Mouse (Mus musculus) forebrain, postnatal 0 days (tissue): ENCODE data around the gene Ppfia4. TPM values are rescaled to one million over a fixed set of nuclear protein-coding genes. Genes with fewer than 3 reads are reported as not detected.
"Not testable (repeated sequence)": the region's sequence is repeated elsewhere in the genome, so short reads cannot be mapped to it uniquely, and the experiment has no call there.

Experiments
- ATAC-seq: fragments of 200-750 bp; cut with Nextera tagmentation; 2 replicates; pipeline ENCODE4 v1.8.0; 2017; ENCODE audit warnings: mild to moderate bottlenecking, moderate library complexity
- DNase-seq: peaks from one replicate; pipeline ENCODE4 v3.0.0-alpha.2; 2015
- H3K27ac ChIP-seq: fragments of 300-500 bp; sonication (generic); 2 replicates; pipeline ENCODE4 v1.5.1; 2014; ENCODE audit warnings: low read depth, mild to moderate bottlenecking, antibody characterized with exemption, low read length, moderate library complexity, mixed read lengths
- H3K27me3 ChIP-seq: fragments of 300-500 bp; sonication (generic); 2 replicates; pipeline ENCODE4 v1.6.1; 2014; ENCODE audit warnings: mild to moderate bottlenecking, low read length, mixed read lengths; ENCODE audit not compliant: insufficient read depth
- H3K36me3 ChIP-seq: fragments of 300-500 bp; sonication (generic); 2 replicates; pipeline ENCODE4 v1.6.1; 2014; ENCODE audit warnings: mild to moderate bottlenecking, moderate library complexity; ENCODE audit not compliant: insufficient read depth
- H3K4me1 ChIP-seq: fragments of 300-500 bp; sonication (generic); 2 replicates; pipeline ENCODE4 v1.6.1; 2014; ENCODE audit warnings: antibody characterized with exemption; ENCODE audit not compliant: insufficient read depth
- H3K4me2 ChIP-seq: fragments of 300-500 bp; sonication (generic); 2 replicates; pipeline ENCODE4 v1.6.1; 2014; ENCODE audit warnings: low read depth, mild to moderate bottlenecking, moderate library complexity
- H3K4me3 ChIP-seq: fragments of 300-500 bp; sonication (generic); 2 replicates; pipeline ENCODE4 v1.5.1; 2014; ENCODE audit warnings: low read depth, low read length, mixed read lengths
- H3K9ac ChIP-seq: fragments of 300-500 bp; sonication (generic); 2 replicates; pipeline ENCODE4 v1.6.1; 2014; ENCODE audit warnings: mild to moderate bottlenecking
- H3K9me3 ChIP-seq: fragments of 300-500 bp; sonication (generic); 2 replicates; pipeline ENCODE4 v1.6.1; 2016; ENCODE audit warnings: low read length
- CTCF ChIP-seq: sonication (generic); IDR thresholded peaks from 2 replicates; pipeline ENCODE4 v1.5.1; 2016; ENCODE audit warnings: antibody characterized with exemption, control low read depth, low read depth
- WGBS: fragments of 180-500 bp; shearing (Covaris S2); extraction: QIAGEN DNeasy Blood & Tissue Kit; methylation state at CpG from one replicate; pipeline ENCODE4 v1.1.7; 2014; 5-methylcytosine and 5-hydroxymethylcytosine counted together
- polyA plus RNA-seq: library from polyadenylated mRNA; unstranded; fragments of >200 nt; fragmentation: Nextera tagmentation; extraction: Ambion mirVana; gene quantifications from 2 replicates; pipeline ENCODE4 v1.2.1, GENCODE M21; 2015
- total RNA-seq: library from RNA; depleted of rRNA; stranded (reverse); fragments of >200 nt; gene quantifications from 2 replicates; pipeline ENCODE4 v1.2.3, GENCODE M21; 2014; rRNA removed

The Ppfia4 gene
- total and polyA plus RNA-seq, 2 experiments from 2014 or later = 17.5 to 31.9 TPM

DNA sequence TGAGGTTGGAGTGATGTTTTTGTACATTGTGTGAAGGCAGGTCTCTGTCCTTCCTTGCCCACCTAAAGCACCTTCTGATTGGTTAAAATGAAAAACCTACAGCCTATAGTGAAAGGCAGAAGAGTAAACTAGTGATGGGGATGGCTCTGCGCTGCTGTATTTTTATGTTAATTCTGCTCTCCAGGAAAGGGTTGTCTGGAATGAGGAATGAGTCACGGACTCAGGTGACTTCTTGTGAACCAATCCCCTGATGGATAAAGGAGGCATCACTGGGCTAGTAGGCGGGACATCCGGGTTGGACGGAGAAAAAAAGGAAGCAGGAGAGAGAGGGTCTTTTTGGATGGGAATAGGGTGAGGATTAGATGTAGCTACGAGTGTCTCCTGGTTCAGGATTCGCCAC is 62.7 kb downstream of the Ppfia4 start:
- ATAC-seq (no peak), DNase-seq (no peak)
- 78% methylated on average over 7 of the region's 7 CpGs for WGBS
- H3K9ac ChIP-seq = no peak overlapping the region
- H3K4me3 ChIP-seq = no peak overlapping the region
- no peaks in the 10 kb centered on the region for H3K36me3 ChIP-seq
- no peak overlapping the region for H3K4me2 ChIP-seq
- no peaks in the 10 kb centered on the region for H3K27me3 ChIP-seq
- H3K4me1 ChIP-seq = peaks cover 16% of the 10 kb centered on the region; the same call in 1 of the 2 replicates
- no peak overlapping the region for H3K27ac ChIP-seq
- H3K9me3 ChIP-seq = no peaks in the 10 kb centered on the region
- TF ChIP-seq CTCF = no peak

DNA sequence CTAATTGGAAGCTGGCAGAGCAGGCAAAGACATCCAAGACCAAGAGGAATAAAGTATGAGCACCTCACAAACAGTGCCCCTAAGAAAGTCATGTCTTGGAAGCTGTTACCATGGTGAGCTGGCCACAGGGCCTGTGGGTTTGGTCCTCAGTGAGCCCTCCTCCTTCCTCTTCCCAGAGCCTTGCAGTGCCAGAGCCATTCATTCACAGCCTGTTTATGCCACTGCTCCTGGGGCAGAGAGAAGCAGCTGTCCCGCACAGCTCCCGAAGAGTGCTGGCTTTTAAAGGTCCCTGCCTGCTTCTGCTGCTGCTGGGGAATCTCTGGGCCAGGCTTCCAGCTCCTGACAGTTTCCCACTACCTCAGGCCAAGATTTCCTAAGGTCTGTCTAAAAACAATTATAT is 66.9 kb downstream of the Ppfia4 start:
- DNase-seq = peak; percentile 37
- 21% methylated on average over 2 of the region's 2 CpGs for WGBS
- Histone ChIP-seq H3K4me1 (no peaks in the 10 kb centered on the region), H3K4me3 (no peak overlapping the region), H3K27me3 (no peaks in the 10 kb centered on the region), H3K4me2 (no peak overlapping the region), H3K27ac (no peak overlapping the region), H3K36me3 (no peaks in the 10 kb centered on the region), H3K9ac (no peak overlapping the region), H3K9me3 (no peaks in the 10 kb centered on the region)
- peak; percentile 90 for ATAC-seq
- TF ChIP-seq CTCF = no peak

DNA sequence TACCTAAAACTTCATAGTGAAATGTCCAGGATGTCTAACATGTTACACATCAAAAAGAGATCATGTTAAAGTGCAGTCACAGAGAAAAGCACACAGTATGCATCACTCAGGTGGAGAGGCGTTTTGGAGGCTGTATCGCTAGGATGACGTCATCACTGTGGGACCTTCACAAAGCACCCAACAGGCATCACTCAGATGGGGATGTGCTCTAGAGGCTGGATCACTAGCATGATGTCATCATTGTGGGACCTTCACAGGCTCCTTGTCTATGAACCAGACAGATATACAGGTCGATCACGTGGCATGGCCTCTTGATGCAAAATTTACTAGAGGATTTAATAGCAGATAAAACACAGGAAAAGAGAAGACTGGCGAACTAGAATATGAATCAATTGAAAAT is 68.4 kb downstream of the Ppfia4 start:
- Histone ChIP-seq H3K4me2 (no peak overlapping the region), H3K9ac (no peak overlapping the region), H3K27ac (no peak overlapping the region), H3K4me3 (no peak overlapping the region), H3K9me3 (no peaks in the 10 kb centered on the region), H3K4me1 (no peaks in the 10 kb centered on the region), H3K36me3 (no peaks in the 10 kb centered on the region), H3K27me3 (no peaks in the 10 kb centered on the region)
- no peak for ATAC-seq
- WGBS = 92% methylated on average over 6 of the region's 6 CpGs
- DNase-seq = no peak
- TF ChIP-seq CTCF = no peak

DNA sequence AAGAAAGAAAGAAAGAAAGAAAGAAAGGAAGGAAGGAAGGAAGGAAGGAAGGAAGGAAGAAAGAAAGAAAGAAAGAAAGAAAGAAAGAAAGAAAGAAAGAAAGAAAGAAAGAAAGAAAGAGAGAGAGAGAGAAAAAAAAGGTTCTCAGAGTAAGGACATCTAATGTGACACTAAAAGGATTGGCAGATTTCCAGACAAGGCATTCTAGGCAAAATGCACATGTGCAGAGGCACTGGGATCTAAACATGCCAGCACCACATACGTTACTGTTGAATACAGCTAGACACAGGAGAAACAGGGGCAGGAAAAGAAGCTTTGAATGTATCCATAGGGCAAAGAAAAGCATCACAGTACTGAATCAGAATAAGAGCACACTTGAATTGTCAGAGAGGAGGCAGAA is 83.0 kb downstream of the Ppfia4 start:
- not testable (repeated sequence) for H3K9me3 ChIP-seq, H3K4me2 ChIP-seq, H3K27ac ChIP-seq, H3K4me3 ChIP-seq, ATAC-seq, H3K4me1 ChIP-seq, DNase-seq, H3K9ac ChIP-seq, H3K36me3 ChIP-seq, H3K27me3 ChIP-seq
- 29% methylated on average over 1 of the region's 1 CpGs for whole genome bisulfite sequencing

Other genes starting within 250 kb of the Ppfia4 start
- 0.19 and 0.46 TPM in 2 replicates for gene Chit1, start 221.7 kb downstream of the Ppfia4 start, total RNA-seq
- 0.30 and 0.41 TPM in 2 replicates for gene Chit1, start 221.7 kb downstream of the Ppfia4 start, polyA plus RNA-seq
- 0.38 and 1.3 TPM in 2 replicates for gene Chil1, start 150.8 kb downstream of the Ppfia4 start, total RNA-seq
- gene Chil1, start 150.8 kb downstream of the Ppfia4 start, polyA plus RNA-seq = 3.3 and 4.1 TPM in 2 replicates
- 0.10 and 0.23 TPM in 2 replicates for gene Mybph, start 139.5 kb downstream of the Ppfia4 start, total RNA-seq
- 0.12 TPM in 1 of 2 replicates, not detected in the other for gene Mybph, start 139.5 kb downstream of the Ppfia4 start, polyA plus RNA-seq
- gene Adora1, start 97.5 kb downstream of the Ppfia4 start, total RNA-seq = 38.4 and 41.5 TPM in 2 replicates
- 29.3 and 37.5 TPM in 2 replicates for gene Adora1, start 97.5 kb downstream of the Ppfia4 start, polyA plus RNA-seq
- 0.08 and 0.29 TPM in 2 replicates for gene Myog, start 42.9 kb downstream of the Ppfia4 start, total RNA-seq
- gene Myog, start 42.9 kb downstream of the Ppfia4 start, polyA plus RNA-seq = 0.19 and 0.28 TPM in 2 replicates
- gene Tmem183a, start 29.1 kb upstream of the Ppfia4 start, total RNA-seq = 177 and 184 TPM in 2 replicates
- 103 and 123 TPM in 2 replicates for gene Tmem183a, start 29.1 kb upstream of the Ppfia4 start, polyA plus RNA-seq
- not detected in 2 replicates for gene 4933406M09Rik, start 53.0 kb upstream of the Ppfia4 start, total RNA-seq
- not detected in 2 replicates for gene 4933406M09Rik, start 53.0 kb upstream of the Ppfia4 start, polyA plus RNA-seq
- 9.2 and 16.0 TPM in 2 replicates for gene Cyb5r1, start 72.6 kb upstream of the Ppfia4 start, total RNA-seq
- 9.5 and 14.5 TPM in 2 replicates for gene Cyb5r1, start 72.6 kb upstream of the Ppfia4 start, polyA plus RNA-seq
- 80.0 and 82.0 TPM in 2 replicates for gene Adipor1, start 82.5 kb upstream of the Ppfia4 start, total RNA-seq
- 62.2 and 68.2 TPM in 2 replicates for gene Adipor1, start 82.5 kb upstream of the Ppfia4 start, polyA plus RNA-seq
- gene Klhl12, start 122.6 kb upstream of the Ppfia4 start, total RNA-seq = 33.5 and 40.0 TPM in 2 replicates
- 26.2 and 33.6 TPM in 2 replicates for gene Klhl12, start 122.6 kb upstream of the Ppfia4 start, polyA plus RNA-seq
- gene Rabif, start 161.7 kb upstream of the Ppfia4 start, total RNA-seq = 35.0 and 39.6 TPM in 2 replicates
- gene Rabif, start 161.7 kb upstream of the Ppfia4 start, polyA plus RNA-seq = 68.9 and 74.6 TPM in 2 replicates
- gene Mgat4e, start 216.8 kb upstream of the Ppfia4 start, total RNA-seq = 0.23 TPM in 1 of 2 replicates, not detected in the other
- gene Mgat4e, start 216.8 kb upstream of the Ppfia4 start, polyA plus RNA-seq = not detected in 2 replicates
- 75.2 and 84.6 TPM in 2 replicates for gene Kdm5b, start 227.2 kb upstream of the Ppfia4 start, total RNA-seq
- gene Kdm5b, start 227.2 kb upstream of the Ppfia4 start, polyA plus RNA-seq = 38.3 and 53.6 TPM in 2 replicates